Mouse (Mus musculus) cortical plate, adult 2 months (tissue): ENCODE measurements around the gene Coq8a.

Experiments
- CTCF ChIP-seq: fragments of 200-500 bp; IDR thresholded peaks from 2 replicates; pipeline ENCODE4 v1.5.1; 2011; ENCODE audit warnings: mild to moderate bottlenecking, control low read depth, low read length; ENCODE audit not compliant: insufficient read depth; ENCODE audit errors: extremely low read depth
- POLR2A ChIP-seq: fragments of 200-500 bp; IDR thresholded peaks from 2 replicates; pipeline ENCODE4 v1.6.1; 2011; ENCODE audit warnings: mild to moderate bottlenecking, low read length, control low read depth; ENCODE audit not compliant: insufficient read depth; ENCODE audit errors: extremely low read depth

- TF ChIP-seq POLR2A (no peak), CTCF (peak; percentile 30; the same call in 1 of the 2 replicates)
These were observed 48.2 kb downstream of the Coq8a start for GRCm38 (mm10) chr1:180151191-180151590.
